Mouse (Mus musculus) retina, postnatal 1 day (tissue): ENCODE data around the gene Pafah1b3.

Experiments
- DNase-seq: peaks from one replicate; pipeline ENCODE4 v3.0.0-alpha.2; 2012

Pafah1b3 gene

GRCm38 (mm10) chr7:25279861-25280791 is 17.7 kb downstream of the Pafah1b3 start:
- peak; percentile 84 for DNase-seq

- DNase-seq = peak; percentile 97
Observed at GRCm38 (mm10) chr7:25279076-25279860, 18.5 kb downstream of the Pafah1b3 start.

GRCm38 (mm10) chr7:25278341-25279075 is 19.3 kb downstream of the Pafah1b3 start:
- peak; percentile 92 for DNase-seq

DNA sequence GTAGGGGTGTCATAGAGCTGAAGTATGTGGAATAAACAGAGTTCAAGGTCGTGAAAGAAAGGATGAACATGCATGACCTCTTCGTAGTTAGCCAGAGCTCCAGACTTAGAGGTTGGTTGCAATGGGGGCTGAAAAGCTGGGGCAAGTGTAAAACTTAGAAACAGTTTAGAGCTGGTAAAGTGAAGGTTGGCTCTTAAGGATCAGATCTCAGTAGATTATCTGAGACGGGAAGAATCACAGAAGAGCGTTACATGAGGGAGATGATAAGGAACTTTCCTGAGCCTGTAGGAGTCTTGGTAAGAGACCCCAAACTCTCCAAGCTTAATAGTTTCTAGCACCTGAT is 19.8 kb downstream of the Pafah1b3 start:
- no peak for DNase-seq

DNA sequence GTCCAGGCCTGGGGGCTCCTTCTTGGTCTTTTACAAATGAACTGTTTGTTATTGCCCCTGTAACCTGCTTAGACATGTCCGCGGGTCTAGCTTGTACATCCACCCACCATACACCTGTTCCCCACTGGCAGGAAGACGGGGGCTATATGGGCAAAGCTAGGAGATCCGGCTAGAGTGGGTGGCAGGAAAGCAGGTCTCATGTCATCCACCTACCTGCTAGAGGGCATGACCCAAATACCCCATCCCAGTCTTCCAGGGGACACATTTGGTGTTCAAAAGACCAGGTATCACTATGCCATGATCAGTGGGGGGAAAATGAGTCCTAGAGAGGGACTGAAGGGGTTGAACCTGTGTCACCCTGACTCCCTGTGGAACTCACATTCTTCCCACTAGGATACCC is 20.4 kb downstream of the Pafah1b3 start:
- no peak for DNase-seq

DNA sequence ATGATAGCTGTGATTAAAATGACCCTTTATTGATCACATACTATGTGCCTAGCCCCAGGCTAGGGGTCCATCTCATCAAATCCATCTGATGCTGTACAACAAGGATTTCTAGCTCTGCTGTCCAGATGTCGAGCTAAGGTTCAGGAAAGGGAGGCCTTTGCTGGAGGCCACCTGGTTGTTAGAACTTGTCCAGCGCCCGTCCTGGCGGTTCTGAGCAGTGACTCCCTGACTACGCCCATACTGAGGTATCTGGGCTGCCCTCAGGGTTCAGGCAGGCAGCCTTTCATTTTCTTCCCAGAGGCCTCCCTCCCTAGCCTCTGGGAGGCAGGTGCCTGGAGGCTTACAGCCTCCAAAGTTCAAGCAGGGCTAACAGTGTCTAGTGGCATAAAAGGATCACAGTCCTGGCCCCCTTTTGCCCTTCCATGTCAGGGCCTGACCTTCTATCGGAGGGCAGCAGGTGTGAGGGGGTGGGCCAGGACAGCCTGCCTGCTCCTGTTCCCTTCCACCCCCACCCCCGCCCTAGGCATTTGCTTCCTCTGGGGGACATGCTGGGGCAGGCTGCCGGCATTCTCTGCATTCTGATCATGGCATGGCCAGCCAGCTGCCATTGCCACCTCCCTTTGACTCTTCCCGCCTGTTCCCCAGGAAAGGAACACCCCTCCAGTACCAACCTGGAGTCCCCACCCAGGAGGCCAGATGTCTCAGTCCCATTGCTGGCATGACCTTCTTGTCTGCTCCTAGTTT is 22.1 kb downstream of the Pafah1b3 start:
- no peak for DNase-seq

DNA sequence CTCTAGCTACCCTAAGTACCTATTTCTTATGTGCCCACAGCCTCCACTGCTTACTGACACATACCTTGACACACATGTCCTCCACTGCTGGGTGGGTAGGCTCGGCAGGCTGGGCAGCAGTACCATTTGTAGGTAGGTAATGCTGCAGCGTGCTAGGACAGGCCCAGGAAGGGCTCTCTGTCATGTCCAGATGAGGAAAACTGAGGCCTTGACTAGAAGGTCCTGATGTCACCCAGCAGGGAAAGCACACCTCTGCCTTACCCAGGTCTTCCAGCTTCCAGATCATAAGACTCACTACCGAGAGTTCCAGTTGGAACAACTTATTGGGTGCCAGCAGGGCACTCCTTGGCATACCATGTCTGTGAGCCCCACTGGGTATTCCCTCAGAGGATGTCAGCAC is 22.8 kb downstream of the Pafah1b3 start:
- DNase-seq = no peak

DNA sequence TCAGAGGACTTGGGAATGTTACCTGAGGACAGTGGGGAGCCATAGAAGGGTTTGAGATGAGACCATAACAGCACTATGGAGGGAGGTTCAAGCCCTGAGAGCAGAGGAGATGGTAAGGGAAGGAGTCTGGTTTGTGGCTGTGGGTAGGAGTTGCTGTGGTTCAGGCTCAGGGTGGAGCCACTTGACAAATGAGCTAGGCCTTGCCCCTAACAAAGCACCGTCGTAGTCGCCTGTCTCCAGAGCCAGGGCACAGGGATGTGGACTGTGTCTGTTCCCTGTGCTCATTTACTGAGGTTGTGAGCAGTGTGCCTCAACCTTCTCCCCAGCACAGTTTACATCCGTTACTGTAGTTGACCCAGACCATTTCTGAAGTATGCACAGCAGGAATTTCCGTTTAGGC is 23.2 kb downstream of the Pafah1b3 start:
- DNase-seq = no peak

DNA sequence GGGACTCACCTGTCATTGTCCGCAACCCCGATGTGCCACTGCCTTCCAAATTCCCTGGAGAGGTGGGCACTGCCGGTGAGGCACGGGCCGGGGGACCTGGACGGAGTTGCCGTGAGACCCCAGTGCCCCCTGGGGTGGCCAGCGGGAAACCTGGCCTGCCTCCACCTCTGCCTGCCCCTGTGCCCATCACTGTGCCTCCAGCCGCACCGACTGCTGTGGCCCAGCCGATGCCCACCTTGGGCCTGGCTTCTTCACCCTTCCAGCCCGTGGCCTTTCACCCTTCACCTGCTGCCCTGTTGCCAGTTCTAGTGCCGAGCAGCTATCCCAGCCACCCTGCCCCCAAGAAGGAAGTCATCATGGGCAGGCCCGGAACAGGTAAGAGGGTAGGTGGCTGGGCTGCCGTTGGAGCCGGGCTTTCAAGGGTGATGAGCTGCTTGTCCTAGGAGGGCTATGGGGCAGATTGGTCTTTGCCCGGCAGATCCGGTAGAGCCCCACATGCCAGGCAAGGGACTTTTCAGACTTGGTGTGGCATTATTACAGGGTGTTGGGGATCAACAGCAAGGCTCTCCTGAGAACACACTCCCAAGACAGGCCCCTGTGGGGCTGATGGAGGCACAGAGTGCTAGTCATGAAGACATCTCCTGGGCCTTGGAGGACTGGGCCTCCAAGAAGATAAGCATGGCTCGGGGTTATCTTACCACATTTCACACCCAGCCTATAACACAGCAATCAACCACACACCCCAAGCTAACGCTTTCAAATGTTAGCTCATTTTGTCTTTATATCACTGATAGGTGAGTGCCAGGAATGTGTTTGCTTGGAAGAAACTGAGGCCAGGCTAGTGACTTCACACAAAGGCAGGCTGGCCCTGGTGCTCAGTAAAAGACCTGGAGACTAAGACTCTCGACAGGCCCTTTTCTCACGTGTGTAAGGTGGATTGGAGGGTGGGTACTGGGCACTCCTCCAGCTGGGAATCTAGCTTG is 24.2 kb downstream of the Pafah1b3 start:
- no peak for DNase-seq

GRCm38 (mm10) chr7:25272445-25273258 is 25.1 kb downstream of the Pafah1b3 start:
- DNase-seq = no peak

- DNase-seq = no peak
Observed at GRCm38 (mm10) chr7:25271651-25272444, 25.9 kb downstream of the Pafah1b3 start.

GRCm38 (mm10) chr7:25270652-25271633 is 26.8 kb downstream of the Pafah1b3 start:
- DNase-seq = no peak

GRCm38 (mm10) chr7:25269545-25270271 is 28.1 kb downstream of the Pafah1b3 start:
- DNase-seq = no peak

GRCm38 (mm10) chr7:25269029-25269428 is 28.8 kb downstream of the Pafah1b3 start:
- DNase-seq = no peak

- DNase-seq = no peak
Observed at GRCm38 (mm10) chr7:25268588-25268987, 29.2 kb downstream of the Pafah1b3 start.

DNA sequence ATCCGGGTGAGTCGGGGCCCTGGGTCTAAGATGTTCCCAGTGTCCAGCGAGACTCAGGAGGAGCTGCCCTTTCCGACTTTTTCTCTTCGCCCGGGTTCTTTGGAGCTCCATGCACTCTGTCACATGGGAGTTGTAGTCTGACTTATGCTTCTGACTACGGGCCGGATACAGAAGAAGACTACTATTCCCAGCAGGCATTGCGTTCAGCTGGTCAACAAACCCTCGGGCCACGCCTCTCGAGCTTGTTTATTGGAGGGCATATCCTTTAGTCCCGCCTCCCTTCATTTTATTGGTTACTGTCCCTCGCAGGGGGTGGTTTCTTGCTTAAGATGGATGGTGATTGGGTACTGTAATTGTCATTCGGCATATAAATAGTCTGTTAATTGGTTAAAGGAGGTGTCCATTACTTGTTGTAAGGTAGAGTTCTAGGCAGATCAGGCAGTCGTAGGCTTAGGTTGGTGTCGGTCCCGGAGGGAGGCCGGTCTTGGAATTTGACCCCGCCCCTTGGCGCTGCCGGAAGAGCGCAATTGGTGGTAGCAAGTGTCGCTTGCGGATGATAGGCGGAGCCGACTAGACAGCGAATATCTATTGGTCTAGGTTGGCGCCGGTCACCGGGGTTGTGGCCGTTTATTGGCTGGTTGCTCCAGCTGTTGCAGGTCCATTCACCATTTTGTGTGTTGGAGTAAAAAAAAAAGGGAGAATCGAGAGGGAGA is 29.9 kb downstream of the Pafah1b3 start:
- DNase-seq = peak; percentile 100

DNA sequence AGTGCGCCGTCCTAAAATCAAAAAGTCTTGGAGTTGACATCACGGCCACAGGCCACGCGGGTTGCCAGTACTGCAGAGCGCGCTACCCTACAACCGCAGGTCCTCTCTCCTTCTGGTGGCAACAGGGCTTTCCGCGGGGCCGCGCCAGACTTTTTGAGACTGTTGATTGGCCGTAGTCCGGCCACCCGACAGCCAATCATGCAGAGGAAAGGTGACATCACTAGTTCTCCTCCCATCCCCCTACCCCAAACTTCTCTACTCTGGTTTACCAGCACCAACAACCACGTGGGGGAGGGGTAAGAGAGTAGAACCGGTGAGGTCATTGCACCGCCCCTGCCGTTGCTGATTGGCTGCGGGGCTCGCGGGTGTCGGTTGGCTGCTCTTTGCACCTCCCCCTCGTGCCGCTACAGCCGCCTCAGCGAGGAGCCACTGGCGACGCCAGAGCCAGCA is 30.5 kb downstream of the Pafah1b3 start, which contains the start of gene Cic:
Gene Cic (plus strand): TSS at position 404 of the 450 bp plus-strand sequence.
- DNase-seq = peak; percentile 100
